Mouse (Mus musculus) T-helper 1 cell (primary cell): ENCODE results near the gene BC048403.

Experiments used
- in situ Hi-C: fragments of 300-600 bp; cut with MboI, MseI; formaldehyde crosslinking; loops from one replicate; pipeline ENCODE4 v1.15.1; 2025; ENCODE audit warnings: high pct_unique_total_duplicates

BC048403 gene

DNA sequence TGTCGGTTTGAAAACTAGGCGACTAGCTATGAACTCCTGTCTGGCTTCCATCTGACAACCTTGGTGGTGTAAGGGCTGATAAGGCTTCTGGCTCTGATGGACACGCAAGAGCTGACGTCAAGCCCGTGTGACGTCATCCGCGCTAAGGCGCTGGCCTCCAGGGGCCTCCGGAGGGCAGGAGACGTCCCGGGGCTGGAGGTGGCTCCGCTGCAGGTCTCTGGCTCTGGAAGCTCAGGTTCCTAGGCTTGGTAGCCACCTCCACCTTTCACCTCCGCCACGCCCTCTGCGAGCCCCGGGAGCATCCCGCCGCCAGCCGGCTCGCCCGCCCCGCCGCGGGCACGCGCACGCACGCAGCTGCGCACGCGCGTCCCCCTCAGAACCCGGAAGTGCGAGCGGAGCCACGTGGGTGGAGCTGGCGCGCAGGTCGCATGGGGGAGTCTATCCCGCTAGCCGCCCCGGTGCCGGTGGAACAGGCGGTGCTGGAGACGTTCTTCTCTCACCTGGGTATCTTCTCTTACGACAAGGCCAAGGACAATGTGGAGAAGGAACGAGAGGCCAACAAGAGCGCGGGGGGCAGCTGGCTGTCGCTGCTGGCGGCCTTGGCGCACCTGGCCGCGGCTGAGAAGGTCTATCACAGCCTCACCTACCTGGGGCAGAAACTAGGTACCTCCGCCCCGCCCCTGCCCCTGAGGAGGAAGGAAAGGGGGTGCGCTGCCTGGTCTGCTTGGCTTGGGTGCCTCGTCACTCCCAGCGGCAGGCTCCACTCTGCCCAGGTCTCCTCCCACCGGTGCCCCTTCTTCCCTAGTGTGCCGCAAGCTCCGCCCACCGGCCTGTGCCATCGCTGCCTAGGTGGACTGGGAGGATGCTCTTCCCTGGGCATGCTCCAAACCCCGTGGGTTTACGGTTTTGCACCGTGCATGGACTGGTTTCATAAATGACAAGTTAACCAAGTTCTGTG, at the start of gene BC048403:
TSS of gene BC048403 (plus strand) at position 390 of the 958 bp plus-strand sequence.
- in situ Hi-C loops: no loop called here

- in situ Hi-C loops: no loop called here
Observed at GRCm38 (mm10) chr10:121692944-121693579, 46.7 kb upstream of the BC048403 start.

DNA sequence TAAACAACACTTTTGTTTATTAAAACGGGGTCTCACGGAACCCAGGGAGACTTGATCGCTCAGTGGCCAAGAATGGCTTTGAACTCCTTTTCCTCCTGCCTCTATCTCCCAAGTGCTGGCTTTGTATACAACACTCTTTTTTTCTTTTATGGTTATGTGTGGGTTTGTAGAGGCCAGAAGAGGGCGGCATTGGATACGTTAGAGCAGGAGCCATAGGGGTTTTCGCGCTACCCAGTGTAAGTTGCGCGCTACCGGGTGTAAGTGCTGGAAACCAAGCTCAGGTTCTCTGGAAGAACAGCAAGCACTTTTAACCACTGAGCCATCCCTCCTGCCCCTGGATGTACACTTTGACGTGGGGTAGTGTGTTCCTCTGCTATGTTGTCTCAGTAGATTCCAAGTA, 45.2 kb upstream of the BC048403 start:
- in situ Hi-C loops: no loop called here

DNA sequence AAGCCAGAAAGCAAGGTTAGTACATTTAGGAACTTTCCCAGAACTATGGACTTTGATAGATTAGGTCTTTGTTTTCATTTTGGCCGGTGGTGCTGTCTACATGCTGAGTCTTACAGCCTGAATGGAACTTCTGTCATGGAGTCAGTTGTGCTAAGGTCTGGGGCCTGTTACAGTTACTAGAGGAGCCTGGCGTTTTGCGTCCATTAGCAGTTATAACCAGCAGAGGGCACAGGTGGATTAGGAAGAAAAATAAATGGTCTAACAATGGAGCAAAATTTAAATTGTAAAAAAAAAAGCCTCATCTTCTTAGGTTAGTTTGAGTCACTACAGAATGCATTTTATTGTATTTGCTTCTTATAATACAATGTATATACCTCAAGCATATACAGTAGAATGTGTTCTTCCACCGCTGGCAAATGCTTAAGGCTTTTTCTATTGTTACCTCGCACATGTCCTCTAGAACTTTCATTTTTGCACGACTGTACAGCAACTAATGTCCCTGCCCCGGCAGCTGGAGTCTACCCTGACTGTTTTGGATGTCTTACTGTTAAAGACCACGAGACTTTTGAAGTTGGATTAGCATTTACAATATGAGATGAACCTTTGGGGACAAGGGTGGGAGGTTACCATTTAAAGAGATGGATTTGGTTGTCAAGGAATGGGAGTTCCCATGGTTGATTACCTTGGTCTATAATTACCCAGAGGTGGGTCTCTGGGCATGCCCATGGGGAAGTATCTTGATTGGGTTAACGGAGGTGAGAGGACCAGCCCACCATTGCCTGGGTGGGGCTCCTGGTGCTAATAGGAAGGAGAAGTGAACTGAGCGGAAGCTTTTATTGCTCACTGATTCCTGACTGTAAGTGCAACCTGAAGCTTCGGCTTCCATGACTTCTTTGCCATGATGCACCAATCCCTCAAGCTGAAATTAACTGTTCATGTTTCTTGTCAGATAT, 38.2 kb upstream of the BC048403 start:
- in situ Hi-C loops: no loop called here

- in situ Hi-C loops: no loop called here
Observed at GRCm38 (mm10) chr10:121703619-121704018, 36.1 kb upstream of the BC048403 start.

GRCm38 (mm10) chr10:121704871-121705270, 34.9 kb upstream of the BC048403 start:
- in situ Hi-C loops: no loop called here

DNA sequence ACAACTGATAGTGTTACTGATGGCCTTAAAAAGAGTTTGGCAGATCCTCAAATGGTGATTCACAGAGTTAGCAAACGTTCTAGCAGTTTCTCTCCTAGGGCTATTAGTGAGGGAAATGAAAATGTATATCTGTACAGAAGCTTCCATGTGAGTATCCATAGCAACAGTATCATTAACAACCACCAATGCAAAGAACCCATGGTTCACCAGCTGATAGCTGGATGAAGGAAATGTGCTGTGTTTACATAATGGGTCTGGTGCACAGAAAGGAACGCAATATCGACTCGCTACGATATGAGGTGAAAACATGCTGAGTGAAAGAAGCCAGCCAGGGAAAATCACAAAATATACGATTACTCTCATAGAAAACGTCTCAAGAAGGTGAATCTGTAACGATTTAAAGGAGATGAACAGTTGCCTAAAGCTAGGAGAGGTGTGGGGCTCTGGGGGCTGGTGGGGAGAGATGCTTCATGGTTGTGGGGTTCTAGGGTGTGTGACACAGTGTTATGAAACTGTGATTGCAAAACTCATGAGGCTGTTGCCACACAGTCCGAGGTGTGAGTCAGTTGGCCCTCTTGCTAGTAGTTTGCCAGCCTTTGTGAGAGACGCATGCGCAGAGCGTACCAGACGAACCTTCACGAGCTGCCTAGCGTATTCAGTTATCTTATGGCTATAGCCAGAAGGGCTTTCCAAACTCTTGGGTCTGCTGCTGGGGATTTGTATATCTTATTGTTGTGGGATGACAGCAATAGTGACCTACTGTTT, 34.2 kb upstream of the BC048403 start:
- in situ Hi-C loops: no loop called here

- in situ Hi-C loops: no loop called here
Observed at GRCm38 (mm10) chr10:121716862-121717261, 22.9 kb upstream of the BC048403 start.

- in situ Hi-C loops: no loop called here
Observed at GRCm38 (mm10) chr10:121718896-121719585, 20.7 kb upstream of the BC048403 start.

- in situ Hi-C loops: no loop called here
Observed at GRCm38 (mm10) chr10:121720701-121721100, 19.0 kb upstream of the BC048403 start.

DNA sequence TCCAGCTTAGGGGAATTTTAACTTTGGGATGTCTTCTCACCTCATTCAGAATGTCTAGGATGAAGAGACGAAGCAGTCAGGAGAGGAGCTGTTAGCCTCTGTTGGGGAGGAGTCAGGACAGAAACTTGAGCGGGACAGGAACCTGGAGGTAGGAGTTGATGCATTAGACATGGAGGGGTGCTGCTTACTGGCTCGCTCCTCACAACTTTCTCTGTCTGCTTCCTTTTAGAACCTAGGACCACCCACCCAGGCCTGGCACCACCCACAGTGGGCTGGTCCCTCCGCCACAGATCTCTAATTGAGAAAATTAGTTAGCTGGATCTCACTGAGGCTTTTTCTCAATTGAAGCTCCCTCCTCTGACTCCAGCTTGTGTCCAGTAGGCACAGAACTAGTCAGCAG, 13.2 kb upstream of the BC048403 start:
- in situ Hi-C loops: no loop called here

DNA sequence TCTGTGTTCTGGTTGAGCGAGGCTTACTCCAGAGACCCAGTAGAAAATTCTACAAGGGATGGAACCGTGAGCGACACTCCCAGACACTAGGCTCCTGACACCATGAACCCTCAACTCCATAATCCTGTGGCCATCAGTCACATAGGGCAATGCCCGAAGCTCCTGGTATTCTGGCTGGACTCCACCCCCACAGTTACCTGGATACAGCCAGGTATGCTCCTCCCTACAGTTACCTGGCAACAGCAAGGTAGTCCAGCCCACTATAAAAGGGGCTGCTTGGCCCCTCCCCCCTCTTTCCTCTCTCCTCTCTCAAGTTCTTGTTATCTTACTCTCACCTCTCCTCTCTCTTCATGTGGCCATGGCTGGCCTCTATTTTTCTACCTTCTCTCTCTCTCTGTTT, 12.6 kb upstream of the BC048403 start:
- in situ Hi-C loops: no loop called here

- in situ Hi-C loops: no loop called here
Observed at GRCm38 (mm10) chr10:121728226-121728625, 11.5 kb upstream of the BC048403 start.

GRCm38 (mm10) chr10:121731048-121731725, 8.6 kb upstream of the BC048403 start:
- in situ Hi-C loops: no loop called here

GRCm38 (mm10) chr10:121732542-121732941, 7.2 kb upstream of the BC048403 start:
- in situ Hi-C loops: no loop called here

GRCm38 (mm10) chr10:121737256-121737655, 2.5 kb upstream of the BC048403 start:
- in situ Hi-C loops: no loop called here

DNA sequence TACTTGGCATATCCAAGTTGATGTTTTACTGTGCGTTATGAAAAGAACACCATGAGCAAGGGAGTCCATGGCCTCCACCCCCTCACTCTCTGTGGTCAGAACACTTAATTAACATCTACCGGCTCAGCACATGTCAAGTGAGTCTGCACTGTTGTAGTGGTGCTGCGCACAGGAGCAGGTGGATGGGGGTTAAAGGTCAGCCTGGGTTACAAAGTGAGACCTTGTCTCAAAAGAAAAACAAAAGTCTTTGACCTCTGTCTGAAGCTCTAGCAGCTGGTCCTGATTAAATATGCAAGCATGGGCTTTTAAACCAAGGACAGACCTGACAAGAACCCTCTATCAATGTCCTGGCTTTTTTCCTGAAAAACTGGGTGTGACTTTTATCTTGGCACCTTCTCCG, 2.6 kb downstream of the BC048403 start:
- in situ Hi-C loops: no loop called here

GRCm38 (mm10) chr10:121750175-121750574, 10.4 kb downstream of the BC048403 start:
- in situ Hi-C loops: no loop called here

GRCm38 (mm10) chr10:121754237-121754636, 14.5 kb downstream of the BC048403 start:
- in situ Hi-C loops: no loop called here

DNA sequence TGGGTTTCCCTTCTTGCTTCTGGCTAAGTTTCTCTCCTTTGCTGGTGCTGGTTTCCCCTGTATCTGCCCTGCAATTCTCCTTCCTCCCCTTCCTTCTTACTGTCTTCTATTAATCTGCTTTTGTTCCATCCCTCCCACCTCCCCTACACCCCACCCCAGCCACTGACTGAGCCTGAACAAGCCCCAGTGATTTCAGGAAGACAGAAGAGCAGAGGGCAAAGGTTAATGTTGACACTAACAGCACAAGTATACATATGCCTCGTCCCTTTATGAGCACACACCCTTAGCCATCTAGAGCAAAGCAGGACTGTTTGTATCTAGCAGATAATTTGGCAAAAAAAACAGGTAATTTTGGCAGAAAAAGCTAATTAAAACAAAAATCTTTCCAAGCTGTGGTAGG, 16.1 kb downstream of the BC048403 start:
- in situ Hi-C loops: no loop called here
